Mouse (Mus musculus) kidney, postnatal 0 days (tissue): Measurements from ENCODE around the gene Ddn. TPM values are rescaled to one million over a fixed set of nuclear protein-coding genes. Genes with fewer than 3 reads are reported as not detected.
A peak's percentile ranks its signal among the peaks of the same experiment; 100 is the strongest.

Source experiments
- ATAC-seq: fragments of 200-750 bp; cut with Nextera tagmentation; replicated peaks from 2 replicates; pipeline ENCODE4 v1.8.0; 2017; ENCODE audit warnings: low read depth, moderate number of reproducible peaks, moderate TSS enrichment, moderate library complexity; ENCODE audit not compliant: low FRiP score
- DNase-seq: peaks from one replicate; pipeline ENCODE4 v3.0.0-alpha.2; 2016; ENCODE audit warnings: low spot score
- H3K27ac ChIP-seq: fragments of 300-500 bp; sonication (generic); 2 replicates; pipeline ENCODE4 v1.5.1; 2014; ENCODE audit warnings: mild to moderate bottlenecking
- H3K27me3 ChIP-seq: fragments of 300-500 bp; sonication (generic); 2 replicates; pipeline ENCODE4 v1.6.1; 2014; ENCODE audit warnings: low read length, mixed read lengths; ENCODE audit not compliant: insufficient read depth
- H3K36me3 ChIP-seq: fragments of 300-500 bp; sonication (generic); 2 replicates; pipeline ENCODE4 v1.6.1; 2014; ENCODE audit warnings: low read length, mixed read lengths; ENCODE audit not compliant: insufficient read depth
- H3K4me1 ChIP-seq: fragments of 300-500 bp; sonication (generic); replicated peaks from 2 replicates; pipeline ENCODE4 v1.6.1; 2014; ENCODE audit warnings: antibody characterized with exemption, low read length, mixed read lengths; ENCODE audit not compliant: insufficient read depth
- H3K4me2 ChIP-seq: fragments of 300-500 bp; sonication (generic); 2 replicates; pipeline ENCODE4 v1.6.1; 2014; ENCODE audit warnings: mild to moderate bottlenecking, low read length, moderate library complexity, mixed read lengths
- H3K4me3 ChIP-seq: fragments of 300-500 bp; sonication (generic); replicated peaks from 2 replicates; pipeline ENCODE4 v1.5.1; 2014; ENCODE audit warnings: low read depth, low read length
- H3K9ac ChIP-seq: fragments of 300-500 bp; sonication (generic); 2 replicates; pipeline ENCODE4 v1.6.1; 2014; ENCODE audit warnings: low read depth, low read length
- H3K9me3 ChIP-seq: fragments of 300-500 bp; sonication (generic); replicated peaks from 2 replicates; pipeline ENCODE4 v1.6.1; 2016; ENCODE audit warnings: low read length, inconsistent platforms, mixed read lengths
- CTCF ChIP-seq: IDR thresholded peaks from 2 replicates; pipeline ENCODE4 v1.5.1; 2016; ENCODE audit warnings: antibody characterized with exemption, low read depth, mild to moderate bottlenecking, moderate library complexity
- WGBS: fragments of 180-500 bp; shearing (Covaris S2); extraction: QIAGEN DNeasy Blood & Tissue Kit; methylation state at CpG from one replicate; pipeline ENCODE4 v1.1.7; 2014; 5-methylcytosine and 5-hydroxymethylcytosine counted together
- polyA plus RNA-seq: library from polyadenylated mRNA; unstranded; fragments of >200 nt; fragmentation: Nextera tagmentation; extraction: Ambion mirVana; gene quantifications from 2 replicates; pipeline ENCODE4 v1.2.1, GENCODE M21; 2015

Ddn gene
- polyA plus RNA-seq, 1 experiment from 2014 or later, result 6.1 TPM

- Histone ChIP-seq H3K36me3 (peaks cover 13% of the 10 kb centered on the region), H3K27me3 (peaks cover 55% of the 10 kb centered on the region), H3K4me2 (peak overlapping the region; percentile 73; the same call in 1 of the 2 replicates), H3K9me3 (no peaks in the 10 kb centered on the region), H3K4me1 (peaks cover 21% of the 10 kb centered on the region), H3K9ac (0 out of 2 replicates have a peak overlapping the region, but pooled peaks have one; percentile 8), H3K4me3 (peak overlapping the region; percentile 36; the same call in 1 of the 2 replicates), H3K27ac (no peak overlapping the region)
- no peak for TF ChIP-seq CTCF
- no peak for DNase-seq
- ATAC-seq, result no peak
- 10% methylated on average over 6 of the region's 6 CpGs for WGBS
Observed at GRCm38 (mm10) chr15:98808651-98809134, 597 bp downstream of the Ddn start.

GRCm38 (mm10) chr15:98807895-98808650, 1.2 kb downstream of the Ddn start:
- Histone ChIP-seq H3K9ac (peak overlapping the region; percentile 37; the same call in 1 of the 2 replicates), H3K4me1 (peaks cover 21% of the 10 kb centered on the region)

GRCm38 (mm10) chr15:98806809-98807770, 2.2 kb downstream of the Ddn start:
- ATAC-seq, result peak; percentile 14; the same call in 1 of the 2 replicates
- Histone ChIP-seq H3K4me2 (peak overlapping the region; percentile 73), H3K9me3 (no peaks in the 10 kb centered on the region), H3K4me3 (peak overlapping the region; percentile 36), H3K9ac (0 out of 2 replicates have a peak overlapping the region, but pooled peaks have one; percentile 27), H3K27me3 (peaks cover 70% of the 10 kb centered on the region), H3K36me3 (peaks cover 2% of the 10 kb centered on the region; the same call in 1 of the 2 replicates), H3K4me1 (peaks cover 21% of the 10 kb centered on the region), H3K27ac (no peak overlapping the region)
- no peak for DNase-seq
- no peak for TF ChIP-seq CTCF
- 2% methylated on average over 58 of the region's 58 CpGs for WGBS

More at GRCm38 (mm10) chr15:98807895-98808650, 1.2 kb downstream of the Ddn start:
- peaks cover 7% of the 10 kb centered on the region for H3K36me3 ChIP-seq
- no peak overlapping the region for H3K27ac ChIP-seq
- DNase-seq (no peak), ATAC-seq (no peak)
- WGBS, result 2% methylated on average over 31 of the region's 34 CpGs
- peak overlapping the region; percentile 36 for H3K4me3 ChIP-seq
- H3K9me3 ChIP-seq, result no peaks in the 10 kb centered on the region
- peak overlapping the region; percentile 73 for H3K4me2 ChIP-seq
- H3K27me3 ChIP-seq, result peaks cover 62% of the 10 kb centered on the region
- no peak for TF ChIP-seq CTCF

- peaks cover 21% of the 10 kb centered on the region for H3K4me1 ChIP-seq
- peak overlapping the region; percentile 73 for H3K4me2 ChIP-seq
- ATAC-seq (no peak), DNase-seq (no peak)
- no peaks in the 10 kb centered on the region for H3K9me3 ChIP-seq
- WGBS, result 15% methylated on average over 30 of the region's 30 CpGs
- H3K27ac ChIP-seq, result no peak overlapping the region
- peaks cover 2% of the 10 kb centered on the region; the same call in 1 of the 2 replicates for H3K36me3 ChIP-seq
- H3K4me3 ChIP-seq, result peak overlapping the region; percentile 40
- 0 out of 2 replicates have a peak overlapping the region, but pooled peaks have one; percentile 3 for H3K9ac ChIP-seq
- no peak for TF ChIP-seq CTCF
- peaks cover 77% of the 10 kb centered on the region for H3K27me3 ChIP-seq
Observed at GRCm38 (mm10) chr15:98806071-98806808, 3.0 kb downstream of the Ddn start.

- 1% methylated on average over 64 of the region's 64 CpGs for WGBS
- peak overlapping the region; percentile 40 for H3K4me3 ChIP-seq
- no peaks in the 10 kb centered on the region for H3K9me3 ChIP-seq
- peaks cover 85% of the 10 kb centered on the region for H3K27me3 ChIP-seq
- H3K36me3 ChIP-seq, result no peaks in the 10 kb centered on the region
- DNase-seq (peak; percentile 83), ATAC-seq (peak; percentile 26)
- no peak overlapping the region for H3K27ac ChIP-seq
- peak overlapping the region; percentile 46; the same call in 1 of the 2 replicates for H3K9ac ChIP-seq
- peak overlapping the region; percentile 73 for H3K4me2 ChIP-seq
- peak; percentile 75 for TF ChIP-seq CTCF
- peaks cover 21% of the 10 kb centered on the region for H3K4me1 ChIP-seq
Observed at GRCm38 (mm10) chr15:98805324-98806040, 3.8 kb downstream of the Ddn start.
